Mouse (Mus musculus): ENCODE measurements at regions not wholly inside any gene's neighbourhood (a gene's known extent, or its start where the extent isn't known, plus 50 kb on each side); places are given as distances from the start of the nearest gene placed in this dataset.

- DNase-seq, result no peak
These were observed 130.5 kb upstream of the Tll1 start for GRCm38 (mm10) chr8:64336546-64336945.

GRCm38 (mm10) chr8:64335495-64335894 lies 129.4 kb upstream of the Tll1 start:
- no peak for DNase-seq

GRCm38 (mm10) chr8:64323985-64324384 lies 117.9 kb upstream of the Tll1 start:
- no peak for DNase-seq

GRCm38 (mm10) chr8:64320343-64320742 lies 114.3 kb upstream of the Tll1 start:
- DNase-seq, result no peak

GRCm38 (mm10) chr8:64319220-64319820 lies 113.2 kb upstream of the Tll1 start:
- DNase-seq, result no peak

- peak; percentile 17 for DNase-seq
These were observed 112.6 kb upstream of the Tll1 start for GRCm38 (mm10) chr8:64318524-64319219.

GRCm38 (mm10) chr8:64317815-64318214 lies 111.7 kb upstream of the Tll1 start:
- DNase-seq, result no peak

- DNase-seq, result no peak
These were observed 101.9 kb upstream of the Tll1 start for GRCm38 (mm10) chr8:64307995-64308394.

GRCm38 (mm10) chr8:64282806-64283205 lies 76.7 kb upstream of the Tll1 start:
- no peak for DNase-seq

- no peak for DNase-seq
These were observed 75.5 kb upstream of the Tll1 start for GRCm38 (mm10) chr8:64281598-64281997.

GRCm38 (mm10) chr8:64280391-64280790 lies 74.3 kb upstream of the Tll1 start:
- no peak for DNase-seq

- no peak for DNase-seq
These were observed 70.0 kb upstream of the Tll1 start for GRCm38 (mm10) chr8:64276058-64276457.

- DNase-seq, result peak; percentile 28
These were observed 59.4 kb upstream of the Tll1 start for GRCm38 (mm10) chr8:64265304-64265945.

All from lung, postnatal 14 days (tissue).